Mouse (Mus musculus): Measurements from ENCODE around the gene Fdxr.

- TF ChIP-seq CTCF (IDR thresholded peaks at IDR 0.05; ENCODE audit: borderline replicate concordance, insufficient read depth, low read depth, low read length) (no peak), POLR2A (IDR thresholded peaks at IDR 0.05; ENCODE audit: borderline replicate concordance, insufficient read depth, low read length) (no peak)
Measured at GRCm38 (mm10) chr11:115275954-115276353, 896 bp downstream of the Fdxr start.
